Mouse (Mus musculus): ENCODE data around the gene Pogz. TPM values are rescaled to one million over a fixed set of nuclear protein-coding genes. Genes with fewer than 3 reads are reported as not detected.

The Pogz gene
- total and polyA plus RNA-seq, 2 experiments: 6.3 to 9.9 TPM

DNA sequence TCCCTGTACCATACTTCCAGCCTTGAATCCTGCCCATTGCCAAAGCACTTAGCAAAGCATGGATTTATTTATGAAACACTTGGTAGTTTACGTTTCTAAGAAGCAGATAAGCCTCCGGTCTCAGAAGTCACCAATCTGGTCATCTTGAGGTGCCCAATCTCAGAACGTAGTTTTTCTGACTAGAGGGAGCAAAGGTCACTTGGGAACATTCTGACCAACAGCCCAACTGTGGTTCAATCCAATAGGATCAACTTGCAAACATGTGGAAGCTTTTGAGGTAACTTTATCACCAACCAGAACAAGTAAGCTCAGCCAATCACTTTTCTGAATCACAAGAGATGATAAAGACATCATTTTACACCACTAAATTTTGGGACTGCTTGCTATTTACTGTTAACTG, 2.0 kb upstream of the Pogz start:
- Histone ChIP-seq H3K79me2 (ENCODE audit: control insufficient read depth, insufficient read depth, low read length) (peaks cover 14% of the 10 kb centered on the region), H3K4me1 (ENCODE audit: control insufficient read depth, insufficient read depth, low read length) (peaks cover 14% of the 10 kb centered on the region), H3K4me3 (ENCODE audit: insufficient read depth, low read depth, low read length) (no peak overlapping the region), H3K9ac (ENCODE audit: low read depth, low read length) (no peak overlapping the region), H3K27ac (replicated peaks; ENCODE audit: insufficient read depth, low read depth, low read length) (no peak overlapping the region), H3K36me3 (ENCODE audit: control insufficient read depth, insufficient read depth, low read length) (no peaks in the 10 kb centered on the region), H3K27me3 (ENCODE audit: control insufficient read depth, insufficient read depth, low read length) (no peaks in the 10 kb centered on the region)
- DNase-seq (ENCODE audit: extremely low read depth, low read depth, low spot score): peak; percentile 71
- WGBS: 24% methylated on average over 3 of the region's 3 CpGs
- TF ChIP-seq CTCF (IDR thresholded peaks at IDR 0.05; ENCODE audit: low read depth, low read length) (no peak), POLR2A (IDR thresholded peaks at IDR 0.05; ENCODE audit: extremely low read depth, insufficient read depth, low read length) (no peak)

GRCm38 (mm10) chr3:94837959-94838496, 661 bp downstream of the Pogz start:
- peaks cover 8% of the 10 kb centered on the region for H3K4me1 ChIP-seq (ENCODE audit: control insufficient read depth, insufficient read depth, low read length)
- H3K27me3 ChIP-seq (ENCODE audit: control insufficient read depth, insufficient read depth, low read length): no peaks in the 10 kb centered on the region
- TF ChIP-seq POLR2A (IDR thresholded peaks at IDR 0.05; ENCODE audit: extremely low read depth, insufficient read depth, low read length): no peak
- TF ChIP-seq CTCF (IDR thresholded peaks at IDR 0.05; ENCODE audit: low read depth, low read length): no peak
- peak overlapping the region; percentile 70 for H3K4me3 ChIP-seq (ENCODE audit: insufficient read depth, low read depth, low read length)
- H3K79me2 ChIP-seq (ENCODE audit: control insufficient read depth, insufficient read depth, low read length): peaks cover 21% of the 10 kb centered on the region
- 4% methylated on average over 53 of the region's 62 CpGs for WGBS
- H3K9ac ChIP-seq (ENCODE audit: low read depth, low read length): peak overlapping the region; percentile 89
- H3K27ac ChIP-seq (replicated peaks; ENCODE audit: insufficient read depth, low read depth, low read length): peak overlapping the region; percentile 80
- no peaks in the 10 kb centered on the region for H3K36me3 ChIP-seq (ENCODE audit: control insufficient read depth, insufficient read depth, low read length)
- DNase-seq (ENCODE audit: extremely low read depth, low read depth, low spot score): peak; percentile 65

- peaks cover 26% of the 10 kb centered on the region for H3K79me2 ChIP-seq (ENCODE audit: control insufficient read depth, insufficient read depth, low read length)
- no peaks in the 10 kb centered on the region for H3K36me3 ChIP-seq (ENCODE audit: control insufficient read depth, insufficient read depth, low read length)
- no peak for DNase-seq (ENCODE audit: extremely low read depth, low read depth, low spot score)
- no peak for TF ChIP-seq POLR2A (IDR thresholded peaks at IDR 0.05; ENCODE audit: extremely low read depth, insufficient read depth, low read length)
- no peak for TF ChIP-seq CTCF (IDR thresholded peaks at IDR 0.05; ENCODE audit: low read depth, low read length)
- peak overlapping the region; percentile 89; the same call in 1 of the 2 replicates for H3K9ac ChIP-seq (ENCODE audit: low read depth, low read length)
- H3K4me1 ChIP-seq (ENCODE audit: control insufficient read depth, insufficient read depth, low read length): peaks cover 8% of the 10 kb centered on the region
- WGBS: 14% methylated on average over 9 of the region's 9 CpGs
- H3K27ac ChIP-seq (replicated peaks; ENCODE audit: insufficient read depth, low read depth, low read length): peak overlapping the region; percentile 80
- H3K27me3 ChIP-seq (ENCODE audit: control insufficient read depth, insufficient read depth, low read length): no peaks in the 10 kb centered on the region
- peak overlapping the region; percentile 70 for H3K4me3 ChIP-seq (ENCODE audit: insufficient read depth, low read depth, low read length)
Measured at GRCm38 (mm10) chr3:94838631-94839030, 1.3 kb downstream of the Pogz start.

DNA sequence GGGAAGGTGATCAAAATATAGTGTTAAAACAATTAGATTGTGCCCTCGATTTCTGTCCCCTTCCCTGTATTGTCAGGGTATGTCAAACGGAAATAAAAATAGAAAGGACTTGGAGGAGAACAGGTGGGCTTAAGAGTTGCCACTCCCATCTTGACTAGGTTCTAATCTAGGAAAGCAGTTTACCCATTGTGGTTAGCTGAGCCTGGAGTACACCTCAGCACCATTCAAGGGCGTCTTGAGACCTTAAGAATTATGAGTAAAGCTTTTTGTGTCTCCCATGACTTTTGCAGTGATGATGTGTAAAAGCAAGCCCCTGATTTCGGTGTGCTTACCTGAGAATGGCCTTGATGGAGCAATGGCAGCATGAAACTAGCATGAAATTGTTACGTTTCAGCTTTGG, 1.7 kb downstream of the Pogz start:
- peaks cover 8% of the 10 kb centered on the region for H3K4me1 ChIP-seq (ENCODE audit: control insufficient read depth, insufficient read depth, low read length)
- WGBS: 80% methylated on average over 5 of the region's 5 CpGs
- H3K27ac ChIP-seq (replicated peaks; ENCODE audit: insufficient read depth, low read depth, low read length): no peak overlapping the region
- peaks cover 29% of the 10 kb centered on the region for H3K79me2 ChIP-seq (ENCODE audit: control insufficient read depth, insufficient read depth, low read length)
- no peak overlapping the region for H3K4me3 ChIP-seq (ENCODE audit: insufficient read depth, low read depth, low read length)
- no peak overlapping the region for H3K9ac ChIP-seq (ENCODE audit: low read depth, low read length)
- no peak for DNase-seq (ENCODE audit: extremely low read depth, low read depth, low spot score)
- no peak for TF ChIP-seq CTCF (IDR thresholded peaks at IDR 0.05; ENCODE audit: low read depth, low read length)
- TF ChIP-seq POLR2A (IDR thresholded peaks at IDR 0.05; ENCODE audit: extremely low read depth, insufficient read depth, low read length): no peak
- H3K36me3 ChIP-seq (ENCODE audit: control insufficient read depth, insufficient read depth, low read length): no peaks in the 10 kb centered on the region
- H3K27me3 ChIP-seq (ENCODE audit: control insufficient read depth, insufficient read depth, low read length): no peaks in the 10 kb centered on the region

DNA sequence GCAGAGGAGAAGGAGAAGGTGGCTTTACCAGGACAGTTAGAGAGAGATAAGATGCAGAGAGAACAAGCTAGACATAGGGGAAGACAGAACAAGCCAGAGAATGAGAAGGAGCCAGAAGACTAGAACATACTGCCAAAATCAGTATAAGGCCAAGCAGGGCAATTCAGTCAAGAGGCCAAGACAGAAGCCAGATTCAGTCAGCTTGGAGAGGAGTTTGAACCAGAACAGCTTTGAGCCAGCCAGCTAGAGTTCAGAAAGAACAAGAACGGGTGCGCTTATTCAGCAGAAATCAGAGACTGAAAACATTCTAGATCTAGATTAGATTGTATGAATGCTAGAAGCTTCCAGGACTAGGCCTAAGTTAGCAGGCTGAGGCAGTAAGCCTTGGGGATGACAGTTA, 10.0 kb downstream of the Pogz start:
- no peaks in the 10 kb centered on the region for H3K36me3 ChIP-seq (ENCODE audit: control insufficient read depth, insufficient read depth, low read length)
- H3K27me3 ChIP-seq (ENCODE audit: control insufficient read depth, insufficient read depth, low read length): no peaks in the 10 kb centered on the region
- H3K9ac ChIP-seq (ENCODE audit: low read depth, low read length): no peak overlapping the region
- H3K4me1 ChIP-seq (ENCODE audit: control insufficient read depth, insufficient read depth, low read length): peaks cover 11% of the 10 kb centered on the region; the same call in 1 of the 2 replicates
- no peak overlapping the region for H3K4me3 ChIP-seq (ENCODE audit: insufficient read depth, low read depth, low read length)
- peak; percentile 62 for DNase-seq (ENCODE audit: extremely low read depth, low read depth, low spot score)
- TF ChIP-seq POLR2A (IDR thresholded peaks at IDR 0.05; ENCODE audit: extremely low read depth, insufficient read depth, low read length) (no peak), CTCF (IDR thresholded peaks at IDR 0.05; ENCODE audit: low read depth, low read length) (no peak)
- no peak overlapping the region for H3K27ac ChIP-seq (replicated peaks; ENCODE audit: insufficient read depth, low read depth, low read length)
- H3K79me2 ChIP-seq (ENCODE audit: control insufficient read depth, insufficient read depth, low read length): peaks cover 34% of the 10 kb centered on the region
- WGBS: 30% methylated on average over 2 of the region's 2 CpGs

DNA sequence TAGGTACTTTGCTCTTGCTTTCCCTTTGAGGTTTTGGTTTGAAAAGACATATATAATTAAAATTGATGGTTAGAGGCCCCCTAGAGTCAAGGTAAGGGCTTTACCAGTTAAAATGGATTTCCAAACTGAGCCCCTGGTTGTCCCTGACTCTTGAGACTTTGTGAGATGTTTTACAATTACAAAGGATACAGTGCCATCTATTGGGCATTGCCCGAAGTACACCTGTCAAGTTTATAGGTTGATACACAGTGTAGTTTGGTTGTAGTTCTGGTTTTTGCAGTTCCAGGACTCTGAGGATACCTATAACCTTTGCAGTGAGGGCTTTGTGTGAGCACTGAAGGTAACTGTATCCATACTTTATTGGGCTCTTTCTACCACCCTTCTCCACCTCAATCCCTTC, 12.0 kb downstream of the Pogz start:
- Histone ChIP-seq H3K27ac (replicated peaks; ENCODE audit: insufficient read depth, low read depth, low read length) (no peak overlapping the region), H3K4me1 (ENCODE audit: control insufficient read depth, insufficient read depth, low read length) (peaks cover 11% of the 10 kb centered on the region; the same call in 1 of the 2 replicates), H3K4me3 (ENCODE audit: insufficient read depth, low read depth, low read length) (no peak overlapping the region), H3K79me2 (ENCODE audit: control insufficient read depth, insufficient read depth, low read length) (peaks cover 27% of the 10 kb centered on the region), H3K9ac (ENCODE audit: low read depth, low read length) (no peak overlapping the region), H3K27me3 (ENCODE audit: control insufficient read depth, insufficient read depth, low read length) (no peaks in the 10 kb centered on the region), H3K36me3 (ENCODE audit: control insufficient read depth, insufficient read depth, low read length) (peaks cover 4% of the 10 kb centered on the region)
- no peak for TF ChIP-seq POLR2A (IDR thresholded peaks at IDR 0.05; ENCODE audit: extremely low read depth, insufficient read depth, low read length)
- peak; percentile 30 for TF ChIP-seq CTCF (IDR thresholded peaks at IDR 0.05; ENCODE audit: low read depth, low read length)
- WGBS: 0% methylated on average over 1 of the region's 1 CpGs
- peak; percentile 56 for DNase-seq (ENCODE audit: extremely low read depth, low read depth, low spot score)
